Mouse (Mus musculus): ENCODE results near the gene 4921524J17Rik. TPM values are rescaled to one million over a fixed set of nuclear protein-coding genes. Genes with fewer than 3 reads are reported as not detected.

4921524J17Rik gene
- polyA plus RNA-seq, 1 experiment from 2014 or later = 51.3 TPM

DNA sequence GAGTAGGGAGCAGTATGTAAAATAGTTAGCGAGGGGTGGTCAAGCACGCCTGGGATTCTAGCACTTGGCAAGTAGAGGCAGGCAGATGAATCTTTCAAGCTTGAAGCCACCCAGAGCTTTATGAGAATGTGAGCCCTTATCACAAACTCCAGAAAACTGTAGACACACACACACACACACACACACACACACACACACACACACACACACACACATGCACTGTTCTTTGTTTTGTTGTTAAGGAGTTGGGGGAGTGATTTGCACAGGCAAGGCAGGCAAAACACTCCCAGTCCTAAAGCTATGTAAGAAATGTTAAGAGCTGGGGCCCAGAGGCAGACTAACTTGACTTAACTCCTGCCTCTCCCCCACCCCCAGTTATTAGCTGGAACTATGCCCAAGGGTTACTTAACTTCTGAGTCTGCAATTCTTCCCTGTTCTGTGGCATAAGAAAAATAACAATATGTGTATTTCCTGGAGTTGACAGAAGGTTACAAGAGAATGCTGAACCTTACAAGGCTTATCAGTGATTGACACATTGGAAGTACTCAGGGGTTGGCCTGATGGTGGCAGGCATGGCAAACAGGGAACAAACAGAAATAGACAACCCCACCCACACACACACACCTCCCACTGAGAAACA is 53.4 kb downstream of the 4921524J17Rik start:
- Histone ChIP-seq H3K27me3 (no peaks in the 10 kb centered on the region), H3K4me2 (no peak overlapping the region), H3K9me3 (no peaks in the 10 kb centered on the region), H3K9ac (no peak overlapping the region), H3K27ac (peak overlapping the region; percentile 61), H3K4me1 (peaks cover 22% of the 10 kb centered on the region), H3K36me3 (no peaks in the 10 kb centered on the region), H3K4me3 (no peak overlapping the region)
- peak; percentile 65 for ATAC-seq (ENCODE audit: insufficient number of reproducible peaks, low FRiP score, low TSS enrichment, low read depth)
- WGBS = 32% methylated on average over 2 of the region's 2 CpGs

DNA sequence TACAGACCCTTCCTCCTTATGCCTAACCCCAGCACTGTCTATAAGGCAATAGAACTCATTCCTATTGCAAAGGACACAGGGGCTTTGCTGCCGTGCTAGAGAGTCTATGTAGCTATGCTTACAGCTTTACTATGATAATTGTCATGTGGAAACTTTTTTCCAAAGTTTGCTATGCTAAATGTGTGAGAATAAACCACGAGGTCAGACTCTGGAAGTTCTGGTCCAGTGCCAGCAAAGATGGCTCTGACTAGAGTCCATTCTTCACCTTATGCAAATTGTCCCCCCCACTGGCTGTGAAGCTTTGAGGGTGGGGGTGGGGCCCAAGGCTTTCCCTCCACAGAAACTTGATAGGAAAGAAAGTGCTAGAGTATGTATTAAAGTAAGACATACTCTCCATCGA is 56.1 kb downstream of the 4921524J17Rik start:
- Histone ChIP-seq H3K9me3 (no peaks in the 10 kb centered on the region), H3K36me3 (no peaks in the 10 kb centered on the region), H3K27ac (no peak overlapping the region), H3K9ac (no peak overlapping the region), H3K4me3 (no peak overlapping the region), H3K4me2 (no peak overlapping the region), H3K27me3 (no peaks in the 10 kb centered on the region), H3K4me1 (peaks cover 29% of the 10 kb centered on the region)
- ATAC-seq (ENCODE audit: insufficient number of reproducible peaks, low FRiP score, low TSS enrichment, low read depth) = no peak
- 59% methylated on average over 3 of the region's 3 CpGs for WGBS

GRCm38 (mm10) chr8:85374286-85374685 is 58.3 kb downstream of the 4921524J17Rik start:
- no peak for ATAC-seq (ENCODE audit: insufficient number of reproducible peaks, low FRiP score, low TSS enrichment, low read depth)
- Histone ChIP-seq H3K4me2 (no peak overlapping the region), H3K9me3 (no peaks in the 10 kb centered on the region), H3K4me1 (peaks cover 16% of the 10 kb centered on the region), H3K27me3 (no peaks in the 10 kb centered on the region), H3K27ac (no peak overlapping the region), H3K9ac (no peak overlapping the region), H3K36me3 (no peaks in the 10 kb centered on the region), H3K4me3 (no peak overlapping the region)
- 35% methylated on average over 4 of the region's 4 CpGs for WGBS

GRCm38 (mm10) chr8:85373435-85374039 is 59.1 kb downstream of the 4921524J17Rik start:
- Histone ChIP-seq H3K4me3 (no peak overlapping the region), H3K9ac (no peak overlapping the region), H3K4me2 (no peak overlapping the region), H3K27me3 (no peaks in the 10 kb centered on the region), H3K9me3 (no peaks in the 10 kb centered on the region), H3K4me1 (peaks cover 10% of the 10 kb centered on the region; the same call in 1 of the 2 replicates), H3K27ac (no peak overlapping the region), H3K36me3 (no peaks in the 10 kb centered on the region)
- 48% methylated on average over 5 of the region's 5 CpGs for WGBS
- ATAC-seq (ENCODE audit: insufficient number of reproducible peaks, low FRiP score, low TSS enrichment, low read depth) = no peak

- Histone ChIP-seq H3K4me2 (no peak overlapping the region), H3K36me3 (no peaks in the 10 kb centered on the region), H3K27ac (no peak overlapping the region), H3K4me1 (peaks cover 11% of the 10 kb centered on the region; the same call in 1 of the 2 replicates), H3K9me3 (no peaks in the 10 kb centered on the region), H3K9ac (no peak overlapping the region), H3K27me3 (no peaks in the 10 kb centered on the region), H3K4me3 (no peak overlapping the region)
- WGBS = 96% methylated on average over 1 of the region's 1 CpGs
- ATAC-seq (ENCODE audit: insufficient number of reproducible peaks, low FRiP score, low TSS enrichment, low read depth) = no peak
Measured at GRCm38 (mm10) chr8:85372465-85372839, 60.2 kb downstream of the 4921524J17Rik start.

DNA sequence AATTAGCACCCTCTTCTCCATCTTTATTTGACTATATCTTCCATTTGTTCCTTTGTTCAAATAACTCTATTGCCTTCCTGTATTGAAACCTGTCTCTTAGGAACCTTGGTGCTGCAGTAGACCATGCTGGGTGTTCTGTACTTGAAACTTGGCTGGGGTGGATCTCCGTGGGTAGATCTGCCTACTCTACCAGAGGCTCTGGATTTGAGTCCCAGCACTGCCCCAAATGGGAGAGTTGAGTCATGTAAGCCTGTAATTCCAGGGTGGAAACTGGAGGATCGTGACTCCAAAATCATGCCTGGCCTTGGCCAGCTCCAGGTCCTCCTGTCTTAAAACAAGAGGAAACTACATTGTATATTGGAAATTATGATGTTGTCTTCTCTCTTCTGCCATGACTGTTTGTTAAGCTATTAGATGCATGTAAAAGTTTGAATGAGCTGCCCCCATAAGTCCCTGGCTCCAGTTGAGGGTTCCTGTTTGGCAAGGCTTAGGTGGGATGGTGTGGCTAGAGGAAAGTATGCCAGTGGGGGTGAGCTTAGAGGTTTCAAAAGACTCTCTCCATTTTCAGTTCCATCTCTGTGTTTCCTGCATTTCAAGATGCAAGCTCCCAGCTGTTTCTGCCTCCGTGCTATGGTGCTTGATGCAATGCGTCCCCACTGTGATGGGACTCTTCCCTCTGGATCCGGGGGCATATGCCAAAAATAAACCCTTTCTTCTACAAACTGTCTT is 60.7 kb downstream of the 4921524J17Rik start:
- H3K27ac ChIP-seq = no peak overlapping the region
- H3K9me3 ChIP-seq = no peaks in the 10 kb centered on the region
- no peaks in the 10 kb centered on the region for H3K27me3 ChIP-seq
- 83% methylated on average over 5 of the region's 5 CpGs for WGBS
- no peak overlapping the region for H3K4me3 ChIP-seq
- no peaks in the 10 kb centered on the region for H3K36me3 ChIP-seq
- no peak overlapping the region for H3K4me2 ChIP-seq
- peaks cover 13% of the 10 kb centered on the region; the same call in 1 of the 2 replicates for H3K4me1 ChIP-seq
- ATAC-seq (ENCODE audit: insufficient number of reproducible peaks, low FRiP score, low TSS enrichment, low read depth) = no peak
- no peak overlapping the region for H3K9ac ChIP-seq

- Histone ChIP-seq H3K4me1 (peaks cover 14% of the 10 kb centered on the region), H3K36me3 (no peaks in the 10 kb centered on the region), H3K4me2 (no peak overlapping the region), H3K4me3 (no peak overlapping the region), H3K27me3 (no peaks in the 10 kb centered on the region), H3K9me3 (no peaks in the 10 kb centered on the region), H3K27ac (peak overlapping the region; percentile 43), H3K9ac (no peak overlapping the region)
- 43% methylated on average over 6 of the region's 6 CpGs for whole genome bisulfite sequencing
- ATAC-seq (ENCODE audit: insufficient number of reproducible peaks, low FRiP score, low TSS enrichment, low read depth) = 0 out of 2 replicates have a peak, but pooled peaks have one; percentile 52
Measured at GRCm38 (mm10) chr8:85365176-85365575, 67.5 kb downstream of the 4921524J17Rik start.

GRCm38 (mm10) chr8:85364628-85365027 is 68.0 kb downstream of the 4921524J17Rik start:
- Histone ChIP-seq H3K27ac (peak overlapping the region; percentile 43; the same call in 1 of the 2 replicates), H3K4me2 (no peak overlapping the region)
- no peak for ATAC-seq (ENCODE audit: insufficient number of reproducible peaks, low FRiP score, low TSS enrichment, low read depth)

GRCm38 (mm10) chr8:85363406-85363805 is 69.2 kb downstream of the 4921524J17Rik start:
- no peak overlapping the region for H3K4me3 ChIP-seq
- no peaks in the 10 kb centered on the region for H3K27me3 ChIP-seq
- no peak overlapping the region for H3K27ac ChIP-seq
- peaks cover 14% of the 10 kb centered on the region for H3K4me1 ChIP-seq
- H3K4me2 ChIP-seq = no peak overlapping the region
- no peaks in the 10 kb centered on the region for H3K36me3 ChIP-seq
- 84% methylated on average over 6 of the region's 6 CpGs for WGBS
- no peak overlapping the region for H3K9ac ChIP-seq
- no peaks in the 10 kb centered on the region for H3K9me3 ChIP-seq
- ATAC-seq (ENCODE audit: insufficient number of reproducible peaks, low FRiP score, low TSS enrichment, low read depth) = no peak

More at GRCm38 (mm10) chr8:85364628-85365027, 68.0 kb downstream of the 4921524J17Rik start:
- Histone ChIP-seq H3K36me3 (no peaks in the 10 kb centered on the region), H3K4me1 (peaks cover 14% of the 10 kb centered on the region), H3K9ac (no peak overlapping the region), H3K4me3 (no peak overlapping the region), H3K27me3 (no peaks in the 10 kb centered on the region), H3K9me3 (no peaks in the 10 kb centered on the region)
- whole genome bisulfite sequencing = 66% methylated on average over 11 of the region's 11 CpGs

DNA sequence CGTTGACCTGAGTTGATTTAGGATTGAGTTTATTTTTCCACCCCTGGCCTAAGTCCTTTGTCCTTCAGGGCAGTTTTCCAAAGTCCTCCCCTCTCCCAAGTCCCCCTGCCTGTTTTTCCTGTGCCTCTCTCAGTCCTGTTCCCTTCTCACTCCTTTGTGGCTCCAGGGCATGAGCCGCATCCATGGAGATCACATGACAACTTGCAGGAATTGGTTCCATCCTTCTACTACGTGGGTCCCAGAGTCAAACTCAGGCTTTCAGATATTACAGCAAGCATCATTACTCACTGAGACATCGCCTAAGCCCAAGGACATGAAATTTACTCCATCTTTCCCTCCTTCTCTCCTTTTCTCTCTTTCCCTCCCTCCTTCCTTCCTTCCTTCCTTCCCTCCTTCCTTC is 70.4 kb downstream of the 4921524J17Rik start:
- no peak overlapping the region for H3K4me2 ChIP-seq
- H3K4me1 ChIP-seq = peaks cover 11% of the 10 kb centered on the region
- no peaks in the 10 kb centered on the region for H3K9me3 ChIP-seq
- 68% methylated on average over 4 of the region's 4 CpGs for WGBS
- no peak for ATAC-seq (ENCODE audit: insufficient number of reproducible peaks, low FRiP score, low TSS enrichment, low read depth)
- no peaks in the 10 kb centered on the region for H3K36me3 ChIP-seq
- no peak overlapping the region for H3K9ac ChIP-seq
- no peak overlapping the region for H3K4me3 ChIP-seq
- H3K27ac ChIP-seq = no peak overlapping the region
- no peaks in the 10 kb centered on the region for H3K27me3 ChIP-seq
